Mouse (Mus musculus): Measurements from ENCODE around the gene Aatf. TPM values are rescaled to one million over a fixed set of nuclear protein-coding genes. Genes with fewer than 3 reads are reported as not detected.
A peak's percentile ranks its signal among the peaks of the same experiment; 100 is the strongest.

Aatf gene
- polyA plus RNA-seq, 1 experiment from 2014 or later = 60.6 TPM

GRCm38 (mm10) chr11:84517431-84517830 is 4.1 kb upstream of the Aatf start:
- H3K27ac ChIP-seq (ENCODE audit: low read depth, low read length) = no peak overlapping the region
- no peak overlapping the region; the same call in 1 of the 2 replicates for H3K4me3 ChIP-seq (ENCODE audit: low read length)
- no peak overlapping the region for H3K9ac ChIP-seq (ENCODE audit: low read depth, low read length)
- WGBS = 24% methylated on average over 2 of the region's 2 CpGs
- peaks cover 7% of the 10 kb centered on the region; the same call in 1 of the 2 replicates for H3K36me3 ChIP-seq (ENCODE audit: control insufficient read depth, insufficient read depth, low read length)
- H3K27me3 ChIP-seq (ENCODE audit: control insufficient read depth, insufficient read depth, low read length) = peaks cover 75% of the 10 kb centered on the region
- ATAC-seq (ENCODE audit: low FRiP score, low TSS enrichment) = no peak
- H3K4me1 ChIP-seq (ENCODE audit: control insufficient read depth, insufficient read depth, low read length) = peaks cover 6% of the 10 kb centered on the region; the same call in 1 of the 2 replicates
- H3K4me2 ChIP-seq (replicated peaks; ENCODE audit: low read depth, low read length) = no peak overlapping the region
- H3K9me3 ChIP-seq (ENCODE audit: control insufficient read depth, low read length) = no peaks in the 10 kb centered on the region

- WGBS = 15% methylated on average over 14 of the region's 14 CpGs
- no peaks in the 10 kb centered on the region for H3K9me3 ChIP-seq (ENCODE audit: control insufficient read depth, low read length)
- peaks cover 8% of the 10 kb centered on the region; the same call in 1 of the 2 replicates for H3K36me3 ChIP-seq (ENCODE audit: control insufficient read depth, insufficient read depth, low read length)
- no peak overlapping the region for H3K4me3 ChIP-seq (ENCODE audit: low read length)
- H3K4me2 ChIP-seq (replicated peaks; ENCODE audit: low read depth, low read length) = no peak overlapping the region
- ATAC-seq (ENCODE audit: low FRiP score, low TSS enrichment) = no peak
- no peak overlapping the region for H3K9ac ChIP-seq (ENCODE audit: low read depth, low read length)
- peaks cover 67% of the 10 kb centered on the region for H3K27me3 ChIP-seq (ENCODE audit: control insufficient read depth, insufficient read depth, low read length)
- H3K4me1 ChIP-seq (ENCODE audit: control insufficient read depth, insufficient read depth, low read length) = peaks cover 12% of the 10 kb centered on the region; the same call in 1 of the 2 replicates
- no peak overlapping the region for H3K27ac ChIP-seq (ENCODE audit: low read depth, low read length)
Measured at GRCm38 (mm10) chr11:84516501-84517240, 3.3 kb upstream of the Aatf start.

- Histone ChIP-seq H3K36me3 (ENCODE audit: control insufficient read depth, insufficient read depth, low read length) (peaks cover 33% of the 10 kb centered on the region), H3K9me3 (ENCODE audit: control insufficient read depth, low read length) (no peaks in the 10 kb centered on the region), H3K4me3 (ENCODE audit: low read length) (peak overlapping the region; percentile 59; the same call in 1 of the 2 replicates), H3K27ac (ENCODE audit: low read depth, low read length) (no peak overlapping the region), H3K4me2 (replicated peaks; ENCODE audit: low read depth, low read length) (peak overlapping the region; percentile 67), H3K4me1 (ENCODE audit: control insufficient read depth, insufficient read depth, low read length) (peaks cover 10% of the 10 kb centered on the region; the same call in 1 of the 2 replicates), H3K27me3 (ENCODE audit: control insufficient read depth, insufficient read depth, low read length) (peaks cover 28% of the 10 kb centered on the region), H3K9ac (ENCODE audit: low read depth, low read length) (peak overlapping the region; percentile 77; the same call in 1 of the 2 replicates)
- WGBS = 71% methylated on average over 1 of the region's 1 CpGs
- ATAC-seq (ENCODE audit: low FRiP score, low TSS enrichment) = no peak
Measured at GRCm38 (mm10) chr11:84512031-84512430, 1.3 kb downstream of the Aatf start.

GRCm38 (mm10) chr11:84504296-84504695 is 9.0 kb downstream of the Aatf start:
- H3K36me3 ChIP-seq (ENCODE audit: control insufficient read depth, insufficient read depth, low read length) = peaks cover 43% of the 10 kb centered on the region
- H3K27ac ChIP-seq (ENCODE audit: low read depth, low read length) = no peak overlapping the region

GRCm38 (mm10) chr11:84497944-84498343 is 15.4 kb downstream of the Aatf start:
- no peak overlapping the region for H3K9ac ChIP-seq (ENCODE audit: low read depth, low read length)
- no peaks in the 10 kb centered on the region for H3K9me3 ChIP-seq (ENCODE audit: control insufficient read depth, low read length)
- no peak overlapping the region for H3K27ac ChIP-seq (ENCODE audit: low read depth, low read length)
- H3K4me3 ChIP-seq (ENCODE audit: low read length) = no peak overlapping the region
- no peaks in the 10 kb centered on the region for H3K27me3 ChIP-seq (ENCODE audit: control insufficient read depth, insufficient read depth, low read length)
- H3K4me2 ChIP-seq (replicated peaks; ENCODE audit: low read depth, low read length) = no peak overlapping the region
- no peak for ATAC-seq (ENCODE audit: low FRiP score, low TSS enrichment)
- H3K36me3 ChIP-seq (ENCODE audit: control insufficient read depth, insufficient read depth, low read length) = peaks cover 22% of the 10 kb centered on the region; the same call in 1 of the 2 replicates
- H3K4me1 ChIP-seq (ENCODE audit: control insufficient read depth, insufficient read depth, low read length) = no peaks in the 10 kb centered on the region
- WGBS = 77% methylated on average over 2 of the region's 2 CpGs

More at GRCm38 (mm10) chr11:84504296-84504695, 9.0 kb downstream of the Aatf start:
- H3K4me2 ChIP-seq (replicated peaks; ENCODE audit: low read depth, low read length) = no peak overlapping the region
- H3K9me3 ChIP-seq (ENCODE audit: control insufficient read depth, low read length) = 0 out of 2 replicates have a peak, but pooled peaks cover 4% of the 10 kb centered on the region
- no peaks in the 10 kb centered on the region for H3K4me1 ChIP-seq (ENCODE audit: control insufficient read depth, insufficient read depth, low read length)
- no peak overlapping the region for H3K4me3 ChIP-seq (ENCODE audit: low read length)
- H3K9ac ChIP-seq (ENCODE audit: low read depth, low read length) = no peak overlapping the region
- ATAC-seq (ENCODE audit: low FRiP score, low TSS enrichment) = no peak
- 100% methylated on average over 1 of the region's 1 CpGs for WGBS
- H3K27me3 ChIP-seq (ENCODE audit: control insufficient read depth, insufficient read depth, low read length) = no peaks in the 10 kb centered on the region

GRCm38 (mm10) chr11:84496901-84497300 is 16.4 kb downstream of the Aatf start:
- no peak for ATAC-seq (ENCODE audit: low FRiP score, low TSS enrichment)
- H3K27me3 ChIP-seq (ENCODE audit: control insufficient read depth, insufficient read depth, low read length) = no peaks in the 10 kb centered on the region
- H3K9me3 ChIP-seq (ENCODE audit: control insufficient read depth, low read length) = no peaks in the 10 kb centered on the region
- no peak overlapping the region for H3K4me3 ChIP-seq (ENCODE audit: low read length)
- H3K4me1 ChIP-seq (ENCODE audit: control insufficient read depth, insufficient read depth, low read length) = no peaks in the 10 kb centered on the region
- H3K9ac ChIP-seq (ENCODE audit: low read depth, low read length) = no peak overlapping the region
- H3K36me3 ChIP-seq (ENCODE audit: control insufficient read depth, insufficient read depth, low read length) = peaks cover 27% of the 10 kb centered on the region; the same call in 1 of the 2 replicates
- no peak overlapping the region for H3K4me2 ChIP-seq (replicated peaks; ENCODE audit: low read depth, low read length)
- H3K27ac ChIP-seq (ENCODE audit: low read depth, low read length) = no peak overlapping the region

GRCm38 (mm10) chr11:84495774-84496173 is 17.5 kb downstream of the Aatf start:
- ATAC-seq (ENCODE audit: low FRiP score, low TSS enrichment) = no peak
- H3K36me3 ChIP-seq (ENCODE audit: control insufficient read depth, insufficient read depth, low read length) = peaks cover 30% of the 10 kb centered on the region; the same call in 1 of the 2 replicates
- no peak overlapping the region for H3K9ac ChIP-seq (ENCODE audit: low read depth, low read length)
- 74% methylated on average over 4 of the region's 4 CpGs for WGBS
- H3K9me3 ChIP-seq (ENCODE audit: control insufficient read depth, low read length) = no peaks in the 10 kb centered on the region
- no peak overlapping the region for H3K4me3 ChIP-seq (ENCODE audit: low read length)
- H3K27ac ChIP-seq (ENCODE audit: low read depth, low read length) = no peak overlapping the region
- no peak overlapping the region for H3K4me2 ChIP-seq (replicated peaks; ENCODE audit: low read depth, low read length)
- no peaks in the 10 kb centered on the region for H3K27me3 ChIP-seq (ENCODE audit: control insufficient read depth, insufficient read depth, low read length)
- H3K4me1 ChIP-seq (ENCODE audit: control insufficient read depth, insufficient read depth, low read length) = no peaks in the 10 kb centered on the region

GRCm38 (mm10) chr11:84481661-84482060 is 31.7 kb downstream of the Aatf start:
- Histone ChIP-seq H3K36me3 (ENCODE audit: control insufficient read depth, insufficient read depth, low read length) (no peaks in the 10 kb centered on the region), H3K9ac (ENCODE audit: low read depth, low read length) (no peak overlapping the region), H3K4me2 (replicated peaks; ENCODE audit: low read depth, low read length) (no peak overlapping the region), H3K4me1 (ENCODE audit: control insufficient read depth, insufficient read depth, low read length) (no peaks in the 10 kb centered on the region), H3K9me3 (ENCODE audit: control insufficient read depth, low read length) (no peaks in the 10 kb centered on the region), H3K4me3 (ENCODE audit: low read length) (no peak overlapping the region), H3K27me3 (ENCODE audit: control insufficient read depth, insufficient read depth, low read length) (no peaks in the 10 kb centered on the region), H3K27ac (ENCODE audit: low read depth, low read length) (no peak overlapping the region)
- ATAC-seq (ENCODE audit: low FRiP score, low TSS enrichment) = no peak
- 62% methylated on average over 7 of the region's 7 CpGs for WGBS

GRCm38 (mm10) chr11:84480451-84480850 is 32.9 kb downstream of the Aatf start:
- no peak overlapping the region for H3K4me2 ChIP-seq (replicated peaks; ENCODE audit: low read depth, low read length)
- no peak overlapping the region for H3K9ac ChIP-seq (ENCODE audit: low read depth, low read length)
- no peaks in the 10 kb centered on the region for H3K9me3 ChIP-seq (ENCODE audit: control insufficient read depth, low read length)

More at GRCm38 (mm10) chr11:84480451-84480850, 32.9 kb downstream of the Aatf start:
- no peaks in the 10 kb centered on the region for H3K4me1 ChIP-seq (ENCODE audit: control insufficient read depth, insufficient read depth, low read length)
- WGBS = 67% methylated on average over 3 of the region's 3 CpGs
- no peaks in the 10 kb centered on the region for H3K27me3 ChIP-seq (ENCODE audit: control insufficient read depth, insufficient read depth, low read length)
- no peak overlapping the region for H3K4me3 ChIP-seq (ENCODE audit: low read length)
- H3K27ac ChIP-seq (ENCODE audit: low read depth, low read length) = no peak overlapping the region
- ATAC-seq (ENCODE audit: low FRiP score, low TSS enrichment) = no peak
- no peaks in the 10 kb centered on the region for H3K36me3 ChIP-seq (ENCODE audit: control insufficient read depth, insufficient read depth, low read length)

Measured in kidney, embryonic 14.5 days (tissue).